Mouse (Mus musculus) T-helper 17 cell (primary cell): ENCODE measurements around the gene Vapb.

Experiments
- in situ Hi-C, 2 experiments: fragments of 300-600 bp; cut with MboI, MseI; formaldehyde crosslinking; loops; 1 replicate in 1 of 2; 2 replicates in 1 of 2; pipeline ENCODE4 v1.15.1; 2025; ENCODE audit warnings: high pct_unique_total_duplicates in 2 of 2

Vapb gene

DNA sequence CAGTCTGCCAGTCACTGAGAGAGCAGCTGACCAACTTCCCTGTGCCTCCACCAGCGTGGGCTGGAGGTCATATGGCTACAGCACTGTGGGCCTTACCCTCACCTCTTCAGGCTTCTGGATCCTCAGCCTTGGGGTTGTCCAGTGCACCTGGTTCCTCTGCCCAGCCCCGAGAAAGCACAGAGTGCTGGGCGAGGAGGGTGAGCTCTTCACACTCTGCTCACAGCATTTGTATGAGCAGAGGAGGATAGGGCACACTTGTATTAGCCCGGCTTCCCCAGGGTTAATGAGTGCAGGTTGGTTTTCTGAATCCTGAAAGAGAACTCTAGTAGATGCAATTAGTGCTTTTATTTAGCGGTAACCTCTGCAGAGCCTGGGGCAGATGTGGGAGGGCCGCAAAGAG, 90.8 kb downstream of the Vapb start:
- in situ Hi-C loops, result no loop called here

DNA sequence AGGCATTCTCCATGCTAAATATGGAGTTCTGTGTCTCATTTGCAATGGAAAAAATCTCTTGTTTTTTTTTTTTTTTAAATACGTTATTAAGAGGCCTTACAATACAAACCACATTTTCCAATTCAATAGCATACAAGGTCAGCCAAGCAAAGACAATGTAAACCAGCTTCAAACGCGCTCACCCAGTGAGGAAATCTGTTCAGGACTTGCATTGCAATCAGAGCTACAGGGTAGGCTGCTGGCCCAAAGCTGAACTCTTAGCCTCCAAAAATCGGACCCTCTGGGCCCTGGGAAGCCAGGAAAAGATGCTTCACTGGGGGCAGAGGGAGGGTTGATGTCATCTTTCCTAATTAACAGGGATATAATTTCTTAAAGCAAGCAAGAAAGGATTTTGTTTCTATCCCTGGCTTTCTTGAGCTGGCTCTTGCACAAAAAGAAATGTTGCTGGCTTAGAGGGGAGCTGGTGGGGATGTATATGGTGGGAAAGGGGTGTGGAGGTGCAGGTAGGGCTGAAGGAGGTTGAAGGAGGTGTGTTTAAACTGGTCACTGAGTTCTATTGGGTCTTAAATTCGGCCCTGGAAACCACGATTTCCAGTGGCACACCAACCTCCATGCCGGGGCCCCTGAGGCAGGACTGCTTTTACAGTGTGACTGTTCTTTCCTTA, 95.6 kb downstream of the Vapb start:
- in situ Hi-C loops, result no loop called here
